Mouse (Mus musculus): ENCODE results near the gene Olfr120. TPM values are rescaled to one million over a fixed set of nuclear protein-coding genes. Genes with fewer than 3 reads are reported as not detected.
"Not testable (repeated sequence)": the region's sequence is repeated elsewhere in the genome, so short reads cannot be mapped to it uniquely, and the experiment has no call there.

Olfr120 gene
- not detected for total RNA-seq (2022)

- no peak for DNase-seq (ENCODE audit: low spot score in 2 of 2)
Observed at GRCm38 (mm10) chr17:37721508-37721907, at the start of gene Olfr120. Olfr120 (plus strand) TSS chr17:37721808.

- DNase-seq (ENCODE audit: low spot score in 2 of 2), result not testable (repeated sequence)
Observed at GRCm38 (mm10) chr17:37696264-37696663, 25.3 kb upstream of the Olfr120 start, which contains the start of gene Olfr119. Olfr119 (plus strand) TSS chr17:37696564.

DNA sequence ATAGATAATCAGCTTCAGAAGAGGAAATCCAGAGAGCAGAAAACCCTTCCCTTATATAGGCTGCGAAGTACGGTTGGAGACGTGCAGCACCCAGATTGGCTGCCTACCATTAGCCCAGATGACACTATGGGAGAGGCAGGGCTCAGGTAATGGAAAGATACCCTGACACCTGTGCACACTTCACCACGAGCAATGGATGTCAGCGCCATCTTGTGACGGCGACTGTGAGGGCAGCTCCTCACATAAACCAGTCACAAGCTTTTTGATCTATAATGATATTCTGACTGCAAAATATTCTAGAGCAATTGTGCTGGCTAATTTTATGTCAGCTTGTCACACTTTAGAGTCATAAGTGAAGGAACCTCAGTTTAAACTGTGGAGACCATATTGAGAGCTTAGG lies 16.5 kb downstream of the Olfr120 start:
- no peak for DNase-seq (ENCODE audit: low spot score in 2 of 2)

GRCm38 (mm10) chr17:37768307-37768706 lies 46.7 kb downstream of the Olfr120 start, which contains the start of gene Olfr122:
Olfr122 (plus strand) TSS chr17:37768607.
- DNase-seq (ENCODE audit: low spot score in 2 of 2), result no peak

Other genes starting within 250 kb of the Olfr120 start
- not detected for gene H2-M2, start 238.3 kb upstream of the Olfr120 start, total RNA-seq (2022)
- 1 to 10 TPM in 2 of 4 experiments, not detected in 2; 1.8 to 2.5 TPM for gene Olfr110, start 229.3 kb upstream of the Olfr120 start, total RNA-seq (2022)
- 1 to 10 TPM in 2 of 4 experiments, not detected in 2; 4.8 to 5.5 TPM for gene Olfr111, start 213.8 kb upstream of the Olfr120 start, total RNA-seq (2022)
- not detected for gene Olfr112, start 152.4 kb upstream of the Olfr120 start, total RNA-seq (2022)
- gene Olfr113, start 144.1 kb upstream of the Olfr120 start, total RNA-seq (2022), result not detected
- not detected for gene Olfr114, start 129.1 kb upstream of the Olfr120 start, total RNA-seq (2022)
- gene Olfr115, start 94.7 kb upstream of the Olfr120 start, total RNA-seq (2022), result not detected
- not detected for gene Olfr116, start 94.6 kb upstream of the Olfr120 start, total RNA-seq (2022)
- gene Olfr117, start 58.0 kb upstream of the Olfr120 start, total RNA-seq (2022), result not detected
- not detected for gene Olfr118, start 54.8 kb upstream of the Olfr120 start, total RNA-seq (2022)
- gene Olfr119, start 25.2 kb upstream of the Olfr120 start, total RNA-seq (2022), result not detected
- gene Olfr121, start 27.0 kb downstream of the Olfr120 start, total RNA-seq (2022), result not detected
- not detected for gene Olfr122, start 46.8 kb downstream of the Olfr120 start, total RNA-seq (2022)
- gene Olfr123, start 71.7 kb downstream of the Olfr120 start, total RNA-seq (2022), result not detected
- not detected for gene Olfr124, start 78.1 kb downstream of the Olfr120 start, total RNA-seq (2022)
- gene Olfr125, start 111.1 kb downstream of the Olfr120 start, total RNA-seq (2022), result not detected
- gene Olfr126, start 125.7 kb downstream of the Olfr120 start, total RNA-seq (2022), result not detected
- gene Olfr127, start 178.6 kb downstream of the Olfr120 start, total RNA-seq (2022), result not detected
- gene Olfr128, start 198.7 kb downstream of the Olfr120 start, total RNA-seq (2022), result not detected
- not detected for gene Olfr761, start 231.3 kb downstream of the Olfr120 start, total RNA-seq (2022)

All from layer of hippocampus, adult 8-10 months (tissue).